Mouse (Mus musculus): ENCODE measurements at regions not wholly inside any gene's neighbourhood (a gene's known extent, or its start where the extent isn't known, plus 50 kb on each side); places are given as distances from the start of the nearest gene placed in this dataset.
"Not testable (repeated sequence)": the region's sequence is repeated elsewhere in the genome, so short reads cannot be mapped to it uniquely, and the experiment has no call there.

DNA sequence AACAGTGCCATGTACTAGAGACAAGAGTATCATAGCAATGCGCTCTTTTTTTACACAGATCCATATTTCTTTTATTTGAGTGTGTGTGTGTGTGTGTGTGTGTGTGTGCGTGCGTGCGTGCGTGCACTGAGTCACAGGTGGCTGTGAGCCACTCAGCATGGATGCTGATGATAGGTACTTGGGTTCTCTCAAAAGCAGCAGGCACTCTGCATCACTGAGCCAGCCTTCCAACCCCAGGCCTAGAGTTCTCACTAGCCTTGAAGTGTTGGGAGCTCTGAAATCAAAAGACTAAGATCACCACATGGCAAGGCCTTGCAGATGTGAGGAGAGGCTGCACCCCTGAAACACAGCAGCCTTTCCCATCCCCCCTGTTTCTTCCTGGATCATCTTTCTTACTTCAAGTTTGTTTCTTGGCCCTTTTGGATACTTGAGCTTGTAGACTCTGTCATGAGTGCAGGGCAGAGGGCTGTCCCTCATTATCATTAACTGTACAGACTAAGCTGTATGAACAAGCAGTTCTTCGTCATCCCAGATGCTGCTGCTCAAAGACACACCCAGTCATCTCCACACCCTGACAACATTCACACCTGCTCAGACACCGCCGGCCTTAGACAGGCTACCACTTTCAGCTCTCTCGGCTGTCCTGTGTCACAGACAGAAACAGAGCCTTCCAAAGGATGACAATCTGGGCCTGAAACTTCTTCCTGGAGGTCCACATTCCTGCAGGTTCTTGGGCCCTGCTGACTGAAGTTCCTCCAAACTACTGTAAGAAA is 405.5 kb upstream of the Ercc4 start:
- no peak for DNase-seq

GRCm38 (mm10) chr16:12706907-12707306 is 402.6 kb upstream of the Ercc4 start:
- DNase-seq = no peak

GRCm38 (mm10) chr16:12721368-12721767 is 388.1 kb upstream of the Ercc4 start:
- DNase-seq = not testable (repeated sequence)

DNA sequence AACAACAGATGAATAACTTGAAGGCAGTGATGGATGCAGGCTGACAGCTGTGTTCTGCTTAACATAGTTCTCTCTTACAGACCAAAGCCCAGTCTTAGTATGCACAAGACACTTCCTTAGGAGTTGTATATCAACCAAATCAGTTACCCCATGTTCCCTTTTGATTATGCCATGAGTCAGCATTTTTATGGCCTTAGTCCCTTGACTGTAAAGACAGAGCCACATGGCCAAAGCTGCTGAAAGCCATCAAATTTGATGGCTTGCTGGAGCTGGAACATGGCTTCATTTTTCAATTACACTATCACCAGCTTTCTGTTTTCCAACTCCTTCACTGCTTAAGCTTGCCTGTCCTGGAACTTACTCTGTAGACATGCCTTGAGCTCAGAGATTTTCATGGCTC is 383.4 kb upstream of the Ercc4 start:
- DNase-seq = no peak

- not testable (repeated sequence) for DNase-seq
These were observed 379.2 kb upstream of the Ercc4 start for GRCm38 (mm10) chr16:12730167-12730730.

DNA sequence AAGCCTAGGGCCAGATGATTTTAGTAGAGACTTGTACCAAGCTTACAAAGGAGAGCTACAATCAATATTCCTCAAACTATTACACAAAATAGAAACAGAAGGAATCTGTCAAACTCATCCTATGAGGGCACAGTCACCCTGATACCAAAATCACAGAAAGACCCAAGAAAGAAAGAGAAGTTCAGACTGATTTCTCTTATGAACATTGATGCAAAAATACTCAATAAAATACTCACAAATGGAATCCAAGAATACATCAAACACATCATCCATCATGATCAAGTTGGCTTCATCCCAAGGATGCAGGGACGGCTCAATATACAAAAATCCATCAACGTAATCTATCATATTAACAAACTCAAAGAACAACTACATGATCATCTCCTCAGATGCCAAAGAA is 377.9 kb upstream of the Ercc4 start:
- no peak for DNase-seq

- DNase-seq = no peak
These were observed 367.0 kb upstream of the Ercc4 start for GRCm38 (mm10) chr16:12742472-12742871.

GRCm38 (mm10) chr16:12753181-12753580 is 356.3 kb upstream of the Ercc4 start:
- DNase-seq = no peak

DNA sequence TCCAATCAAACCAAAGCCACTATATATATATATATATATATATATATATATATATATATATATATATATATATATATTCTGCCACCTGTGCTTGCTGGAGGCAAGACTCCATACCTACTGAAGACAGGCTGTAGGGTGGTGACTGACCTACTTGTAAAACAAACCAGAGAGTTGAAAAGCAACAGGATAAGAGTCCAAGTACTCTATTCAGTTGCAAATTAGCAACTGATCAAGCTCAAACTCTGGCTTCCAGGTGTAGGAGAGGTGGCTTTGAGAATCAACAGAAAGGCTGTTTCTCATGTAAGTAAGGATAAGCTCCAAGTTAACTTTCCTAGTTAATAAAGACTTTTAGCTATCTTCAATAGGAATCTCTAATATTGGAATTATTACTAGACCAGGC is 355.1 kb upstream of the Ercc4 start:
- no peak for DNase-seq

GRCm38 (mm10) chr16:12758594-12758993 is 350.9 kb upstream of the Ercc4 start:
- DNase-seq = no peak

DNA sequence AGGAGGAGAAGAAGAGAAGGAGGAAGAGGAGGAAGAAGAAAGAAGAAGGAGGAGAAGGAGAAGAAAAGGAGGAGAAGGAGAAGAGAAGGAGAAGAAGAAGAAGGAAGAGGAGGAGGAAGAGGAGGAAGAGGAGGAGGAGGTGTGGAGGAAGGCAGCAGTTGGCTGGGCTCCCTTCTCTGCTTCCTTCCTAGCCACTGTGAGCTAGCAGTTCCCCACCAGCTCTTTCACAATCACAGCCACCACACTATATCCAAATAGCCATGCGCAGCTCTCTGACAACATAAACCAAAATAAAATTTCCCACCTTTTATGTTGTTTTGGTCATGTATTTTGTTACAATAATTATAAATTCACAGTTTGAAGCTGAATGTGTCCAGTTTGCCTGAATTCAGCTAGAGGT is 345.3 kb upstream of the Ercc4 start:
- no peak for DNase-seq

DNA sequence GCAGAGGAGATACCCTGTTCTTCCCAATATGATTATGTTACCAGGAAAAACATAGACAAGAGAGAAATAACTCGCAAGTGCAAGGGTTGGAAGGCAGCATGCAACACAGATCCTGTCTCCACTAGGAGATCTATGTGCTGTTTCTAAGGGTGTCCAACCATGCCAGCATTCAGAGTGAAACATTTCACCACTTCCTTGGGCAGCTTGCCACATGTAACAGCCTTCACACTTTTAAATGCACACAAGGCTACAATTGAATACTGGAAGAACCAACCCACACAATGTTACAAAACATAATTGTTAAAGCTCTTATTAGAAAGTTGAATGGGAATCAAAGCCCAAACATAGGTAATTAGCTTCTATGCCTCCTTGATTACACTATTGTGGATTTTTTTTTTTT is 344.9 kb upstream of the Ercc4 start:
- peak; percentile 67 for DNase-seq

GRCm38 (mm10) chr16:12766846-12767245 is 342.6 kb upstream of the Ercc4 start:
- no peak for DNase-seq

DNA sequence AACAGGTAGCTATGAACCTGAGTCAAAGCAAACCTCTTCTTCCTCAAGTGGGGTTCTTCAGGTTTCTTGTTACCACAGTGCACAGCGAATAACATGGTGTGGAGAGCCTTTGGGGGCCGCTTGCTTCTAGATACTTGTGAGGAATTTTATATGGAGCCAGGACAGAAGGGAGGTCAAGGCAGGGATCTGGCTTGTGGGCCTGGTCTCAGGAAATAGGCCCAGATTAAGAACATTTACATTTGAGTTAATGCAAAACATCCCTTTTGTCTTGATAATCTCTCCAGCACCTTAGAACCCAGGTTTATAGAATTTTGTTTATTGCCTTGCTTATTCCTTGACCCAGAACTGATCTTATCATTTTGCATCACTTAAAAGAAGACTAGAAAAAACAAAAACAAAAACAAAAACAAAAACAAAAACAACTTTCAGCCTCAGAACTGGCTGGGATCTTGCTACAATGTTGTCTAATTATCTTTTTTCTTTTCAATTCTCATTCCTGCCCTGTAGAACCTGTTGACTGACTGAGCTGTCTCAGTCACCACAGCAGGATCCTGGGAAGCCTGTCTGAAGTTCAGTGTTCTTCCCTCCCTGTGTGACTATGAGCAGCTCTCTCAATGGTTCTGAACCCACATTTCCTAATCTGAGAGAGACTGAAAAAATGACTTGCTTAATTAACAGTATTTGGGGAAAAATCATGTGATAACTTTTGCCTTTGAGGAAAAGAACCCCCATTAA is 341.2 kb upstream of the Ercc4 start:
- DNase-seq = no peak

DNA sequence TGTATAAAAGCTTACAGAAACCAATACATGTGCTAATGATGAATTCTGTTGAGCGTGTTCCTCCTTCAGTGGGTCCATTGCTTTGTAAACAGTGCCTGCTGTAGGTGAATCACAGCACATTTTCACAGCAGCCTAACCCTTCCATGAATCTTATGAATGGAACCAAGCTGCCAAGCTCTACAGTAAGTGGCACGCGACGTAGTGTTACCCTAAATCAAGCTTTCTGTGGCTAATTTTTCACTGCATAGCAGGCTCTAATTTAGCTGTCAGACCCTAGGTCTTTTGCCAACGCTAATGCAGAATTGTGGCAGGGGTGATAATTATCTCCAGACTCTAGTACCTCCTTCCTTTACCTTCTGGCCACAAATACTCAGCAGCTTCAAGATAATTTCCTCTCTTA is 339.0 kb upstream of the Ercc4 start:
- DNase-seq = no peak

- no peak for DNase-seq
These were observed 336.9 kb upstream of the Ercc4 start for GRCm38 (mm10) chr16:12772535-12772934.

GRCm38 (mm10) chr16:12775876-12776275 is 333.6 kb upstream of the Ercc4 start:
- DNase-seq = no peak

GRCm38 (mm10) chr16:12779079-12779478 is 330.4 kb upstream of the Ercc4 start:
- no peak for DNase-seq

DNA sequence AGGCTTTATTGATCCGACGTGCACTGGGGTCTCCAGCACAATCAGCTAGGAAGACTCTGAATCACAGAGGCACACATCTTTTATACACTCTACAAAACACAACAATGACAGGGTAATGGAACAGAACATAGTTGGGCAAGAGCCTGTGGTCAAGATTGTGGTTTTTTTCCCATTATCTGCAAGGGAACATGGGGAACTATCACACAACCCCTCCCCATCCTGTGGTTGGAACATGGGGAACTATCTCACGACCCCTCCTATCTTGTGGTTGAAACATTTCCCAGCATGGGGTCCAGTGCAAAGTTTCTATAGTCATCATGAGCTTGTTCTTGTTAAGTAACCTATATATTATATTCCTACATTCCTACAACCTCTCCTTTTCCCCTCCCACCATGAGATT is 328.8 kb upstream of the Ercc4 start:
- DNase-seq = no peak

DNA sequence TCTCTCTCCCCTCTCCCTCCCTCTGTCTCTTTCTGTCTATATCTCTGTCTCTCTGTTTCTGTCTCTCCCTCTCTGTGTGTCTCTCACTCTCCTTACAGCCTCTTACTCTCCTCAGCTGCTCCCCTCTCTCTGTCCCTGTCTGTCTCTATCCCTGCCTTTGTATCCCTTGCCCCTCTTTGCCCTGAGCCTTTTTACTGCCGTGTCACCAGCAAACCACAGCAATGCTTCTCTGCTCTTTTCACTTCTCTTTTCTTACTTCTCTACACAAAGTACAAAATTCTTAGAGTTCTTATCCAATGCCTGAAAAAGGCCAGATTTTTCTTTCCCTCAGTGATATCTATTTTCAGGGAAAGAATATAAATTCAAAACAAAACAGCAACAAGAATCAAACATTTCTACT is 323.7 kb upstream of the Ercc4 start:
- DNase-seq = no peak

DNA sequence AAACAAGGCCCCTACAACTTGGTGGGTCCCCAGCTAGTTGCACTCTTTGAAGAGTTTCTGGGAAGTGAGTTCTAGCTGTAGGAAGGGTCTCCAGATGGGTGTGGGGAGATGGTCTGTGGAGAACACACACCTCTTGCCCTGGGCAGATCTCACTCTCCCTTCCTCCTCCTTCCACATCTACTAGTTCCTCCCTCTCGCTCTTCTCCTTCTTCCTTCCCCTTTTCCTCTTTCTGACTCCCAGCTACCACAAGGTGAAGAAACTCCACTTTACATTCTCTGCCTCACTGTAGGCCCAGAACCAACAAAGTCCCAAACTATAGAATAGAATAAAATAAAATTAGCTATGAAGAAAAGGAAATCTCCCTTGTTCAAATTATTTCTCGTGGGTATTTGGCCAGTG is 311.0 kb upstream of the Ercc4 start:
- no peak for DNase-seq

GRCm38 (mm10) chr16:12800181-12800580 is 309.3 kb upstream of the Ercc4 start:
- DNase-seq = peak; percentile 47

- DNase-seq = no peak
These were observed 306.8 kb upstream of the Ercc4 start for GRCm38 (mm10) chr16:12802651-12803050.

GRCm38 (mm10) chr16:12807351-12807871 is 302.1 kb upstream of the Ercc4 start:
- no peak for DNase-seq

All from right cerebral cortex, adult 18-20 months (tissue).